Mouse (Mus musculus) forebrain, embryonic 13.5 days (tissue): Measurements from ENCODE around the gene Emc9. TPM values are rescaled to one million over a fixed set of nuclear protein-coding genes. Genes with fewer than 3 reads are reported as not detected.
A peak's percentile ranks its signal among the peaks of the same experiment; 100 is the strongest.

ENCODE experiments used
- ATAC-seq: fragments of 200-750 bp; cut with Nextera tagmentation; 2 replicates; pipeline ENCODE4 v1.8.0; 2017
- H3K27ac ChIP-seq: fragments of 300-500 bp; sonication (generic); 2 replicates; pipeline ENCODE4 v1.5.1; 2015; ENCODE audit warnings: inconsistent platforms, mild to moderate bottlenecking, moderate library complexity
- H3K27me3 ChIP-seq: fragments of 300-500 bp; sonication (generic); 2 replicates; pipeline ENCODE4 v1.6.1; 2015; ENCODE audit warnings: mild to moderate bottlenecking, inconsistent platforms
- H3K36me3 ChIP-seq: fragments of 300-500 bp; sonication (generic); 2 replicates; pipeline ENCODE4 v1.6.1; 2015; ENCODE audit warnings: mild to moderate bottlenecking, inconsistent platforms; ENCODE audit not compliant: poor library complexity, severe bottlenecking
- H3K4me1 ChIP-seq: fragments of 300-500 bp; sonication (generic); 2 replicates; pipeline ENCODE4 v1.6.1; 2015; ENCODE audit warnings: inconsistent platforms
- H3K4me2 ChIP-seq: fragments of 300-500 bp; sonication (generic); 2 replicates; pipeline ENCODE4 v1.6.1; 2015; ENCODE audit warnings: inconsistent platforms, mild to moderate bottlenecking, moderate library complexity
- H3K4me3 ChIP-seq: fragments of 300-500 bp; sonication (generic); 2 replicates; pipeline ENCODE4 v1.5.1; 2015; ENCODE audit warnings: mild to moderate bottlenecking, inconsistent platforms
- H3K9ac ChIP-seq: fragments of 300-500 bp; sonication (generic); 2 replicates; pipeline ENCODE4 v1.6.1; 2015; ENCODE audit warnings: mild to moderate bottlenecking, inconsistent platforms
- H3K9me3 ChIP-seq: fragments of 300-500 bp; sonication (generic); replicated peaks from 2 replicates; pipeline ENCODE4 v1.6.1; 2016; ENCODE audit warnings: inconsistent platforms
- WGBS: fragments of 180-500 bp; shearing (Covaris S2); methylation state at CpG from one replicate; pipeline ENCODE4 v1.1.7; 2015; 5-methylcytosine and 5-hydroxymethylcytosine counted together
- polyA plus RNA-seq: library from polyadenylated mRNA; unstranded; fragments of >200 nt; fragmentation: Nextera tagmentation; extraction: Ambion mirVana; gene quantifications from 2 replicates; pipeline ENCODE4 v1.2.1, GENCODE M21; 2015

Gene Emc9
- polyA plus RNA-seq, 1 experiment from 2014 or later: 8.8 TPM

DNA sequence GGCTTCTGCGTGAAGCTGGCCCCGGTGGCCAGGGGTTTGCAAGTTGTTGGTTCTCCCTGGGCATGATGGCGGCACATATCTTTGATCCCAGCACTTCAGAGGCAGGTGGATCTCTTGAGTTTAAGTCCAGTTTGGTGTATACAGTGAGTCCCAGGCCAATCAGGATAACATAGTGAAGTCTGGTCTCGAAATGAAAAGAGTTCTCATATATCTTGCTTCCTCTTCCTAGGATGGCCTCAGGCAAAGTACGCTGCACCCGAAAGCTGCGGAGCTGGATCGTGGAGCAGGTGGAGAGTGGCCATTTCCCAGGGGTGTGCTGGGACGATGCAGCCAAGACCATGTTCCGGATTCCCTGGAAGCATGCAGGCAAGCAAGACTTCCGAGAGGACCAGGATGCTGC, 19.7 kb upstream of the Emc9 start:
- Histone ChIP-seq H3K4me1 (no peaks in the 10 kb centered on the region; the same call in 1 of the 2 replicates), H3K27me3 (no peaks in the 10 kb centered on the region), H3K9me3 (no peaks in the 10 kb centered on the region), H3K4me3 (no peak overlapping the region), H3K36me3 (peaks cover 87% of the 10 kb centered on the region), H3K9ac (no peak overlapping the region), H3K4me2 (no peak overlapping the region), H3K27ac (no peak overlapping the region)
- ATAC-seq: no peak
- 95% methylated on average over 11 of the region's 11 CpGs for WGBS

DNA sequence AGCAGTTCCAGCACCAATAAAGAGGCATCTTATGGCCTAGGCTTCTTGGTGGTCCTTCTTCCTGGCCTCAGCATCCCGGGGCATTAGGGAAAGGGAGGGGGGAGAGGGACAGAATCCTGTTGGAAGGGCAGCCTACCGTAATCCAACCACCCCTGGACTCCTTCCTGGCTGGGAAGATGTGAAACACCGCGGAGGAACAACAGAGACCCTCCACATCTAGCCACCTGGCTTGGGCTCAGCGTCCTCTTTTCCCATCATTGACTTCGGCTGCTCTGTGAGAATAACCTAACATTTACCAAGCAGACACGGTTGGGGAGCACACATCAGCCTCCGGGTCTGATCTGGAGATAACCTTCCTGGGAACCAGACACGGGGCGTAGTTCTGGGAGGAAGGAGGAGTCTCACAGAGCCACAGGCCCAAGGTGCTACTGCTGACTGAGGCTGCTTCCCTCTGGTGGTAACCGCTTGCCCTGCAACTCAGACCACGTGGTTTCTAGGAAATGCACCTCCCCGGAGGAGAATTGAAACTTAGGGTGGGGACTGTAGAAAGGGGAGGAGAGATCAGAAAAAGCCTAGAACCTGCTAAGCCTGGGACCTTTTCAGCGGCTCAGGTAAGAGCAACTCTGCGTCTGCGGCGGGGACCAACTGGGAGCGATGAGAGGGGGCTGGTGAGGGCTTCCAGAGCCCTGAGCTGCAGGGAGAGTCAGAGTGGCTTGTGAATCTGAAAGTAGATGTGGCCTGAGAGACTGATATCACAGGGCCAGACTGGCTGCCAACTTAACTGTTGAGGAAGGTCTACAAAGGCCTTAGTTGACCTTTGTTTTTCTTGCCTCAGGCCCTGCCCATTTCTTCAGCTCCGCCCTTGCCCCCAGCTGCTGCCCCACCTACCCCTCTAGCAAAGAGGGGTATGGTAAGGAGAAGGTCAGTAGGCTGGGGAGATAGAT, 18.8 kb upstream of the Emc9 start:
- no peaks in the 10 kb centered on the region for H3K27me3 ChIP-seq
- peak overlapping the region; percentile 43; the same call in 1 of the 2 replicates for H3K9ac ChIP-seq
- 19% methylated on average over 19 of the region's 19 CpGs for WGBS
- H3K27ac ChIP-seq: 0 out of 2 replicates have a peak overlapping the region, but pooled peaks have one; percentile 14
- H3K4me1 ChIP-seq: no peaks in the 10 kb centered on the region; the same call in 1 of the 2 replicates
- ATAC-seq: peak; percentile 91
- peak overlapping the region; percentile 52 for H3K4me2 ChIP-seq
- H3K9me3 ChIP-seq: no peaks in the 10 kb centered on the region
- H3K36me3 ChIP-seq: peaks cover 87% of the 10 kb centered on the region
- peak overlapping the region; percentile 27 for H3K4me3 ChIP-seq

DNA sequence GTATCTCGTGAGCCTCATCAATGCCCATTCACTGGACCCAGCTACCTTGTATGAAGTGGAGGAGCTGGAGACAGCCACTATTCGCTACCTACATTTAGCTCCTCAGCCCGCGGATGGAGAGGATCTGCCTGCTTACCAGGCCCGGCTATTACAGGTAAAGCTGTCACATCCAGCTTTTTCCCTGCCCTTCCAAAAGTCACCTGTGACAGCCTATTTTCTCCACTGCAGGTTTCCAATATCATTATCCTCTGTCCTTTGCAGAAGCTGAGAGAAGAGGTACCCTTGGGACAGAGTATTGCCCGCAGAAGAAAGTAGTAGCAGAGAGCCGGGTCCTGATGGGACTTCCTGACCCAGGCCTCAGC, 18.1 kb upstream of the Emc9 start, which contains the start of gene Irf9:
Irf9 (plus strand) TSS at position 301 of the 362 bp plus-strand sequence.
- H3K4me2 ChIP-seq: peak within 1 kb of the TSS; percentile 52
- peak within 1 kb of the TSS; percentile 27 for H3K4me3 ChIP-seq
- H3K4me1 ChIP-seq: no peaks in the 10 kb centered on the region; the same call in 1 of the 2 replicates
- H3K27ac ChIP-seq: 0 out of 2 replicates have a peak within 1 kb of the TSS, but pooled peaks have one; percentile 14
- no peaks in the 10 kb centered on the region for H3K27me3 ChIP-seq
- WGBS: 89% methylated on average over 7 of the region's 7 CpGs
- H3K9ac ChIP-seq: peak within 1 kb of the TSS; percentile 43; the same call in 1 of the 2 replicates
- H3K9me3 ChIP-seq: no peaks in the 10 kb centered on the region
- no peak for ATAC-seq
- peaks cover 87% of the 10 kb centered on the region for H3K36me3 ChIP-seq

DNA sequence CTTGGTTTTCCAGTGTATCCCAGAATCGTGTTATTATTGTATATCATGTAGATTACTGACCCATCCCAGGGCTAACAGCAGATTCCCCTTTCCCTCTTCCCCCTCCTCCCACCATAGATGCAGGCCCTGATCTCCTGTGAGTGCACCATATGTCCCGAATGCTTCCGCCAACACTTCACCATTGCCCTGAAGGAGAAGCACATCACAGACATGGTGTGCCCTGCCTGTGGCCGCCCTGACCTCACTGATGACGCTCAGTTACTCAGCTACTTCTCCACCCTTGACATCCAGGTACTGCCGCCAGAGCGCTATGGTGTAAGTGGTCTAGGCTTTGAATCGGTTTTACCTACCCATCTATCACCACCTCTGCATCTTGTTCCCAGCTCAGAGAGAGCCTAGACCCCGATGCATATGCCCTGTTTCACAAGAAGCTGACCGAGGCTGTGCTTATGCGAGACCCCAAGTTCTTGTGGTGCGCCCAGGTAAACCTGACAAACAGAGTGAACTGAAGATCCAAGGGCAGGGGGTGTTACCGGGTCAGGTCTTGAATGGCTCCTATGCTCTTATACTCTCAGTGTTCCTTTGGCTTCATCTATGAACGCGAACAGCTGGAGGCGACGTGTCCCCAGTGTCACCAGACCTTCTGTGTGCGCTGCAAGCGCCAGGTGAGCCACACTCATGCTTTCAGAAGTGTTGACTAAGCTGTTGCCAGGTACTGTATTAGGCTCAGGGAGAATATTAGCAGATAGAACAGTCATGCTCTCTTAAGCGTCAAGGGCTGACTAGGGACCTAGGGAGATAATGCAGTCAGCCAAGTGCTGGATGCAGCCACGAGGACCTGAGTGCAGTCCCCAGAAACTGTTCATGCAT, 13.7 kb upstream of the Emc9 start:
- peaks cover under 1% of the 10 kb centered on the region; the same call in 1 of the 2 replicates for H3K4me1 ChIP-seq
- H3K9me3 ChIP-seq: no peaks in the 10 kb centered on the region
- H3K36me3 ChIP-seq: peaks cover 93% of the 10 kb centered on the region
- no peak overlapping the region for H3K4me2 ChIP-seq
- H3K27ac ChIP-seq: no peak overlapping the region
- no peak overlapping the region for H3K4me3 ChIP-seq
- ATAC-seq: no peak
- WGBS: 96% methylated on average over 21 of the region's 21 CpGs
- no peaks in the 10 kb centered on the region for H3K27me3 ChIP-seq
- H3K9ac ChIP-seq: no peak overlapping the region

DNA sequence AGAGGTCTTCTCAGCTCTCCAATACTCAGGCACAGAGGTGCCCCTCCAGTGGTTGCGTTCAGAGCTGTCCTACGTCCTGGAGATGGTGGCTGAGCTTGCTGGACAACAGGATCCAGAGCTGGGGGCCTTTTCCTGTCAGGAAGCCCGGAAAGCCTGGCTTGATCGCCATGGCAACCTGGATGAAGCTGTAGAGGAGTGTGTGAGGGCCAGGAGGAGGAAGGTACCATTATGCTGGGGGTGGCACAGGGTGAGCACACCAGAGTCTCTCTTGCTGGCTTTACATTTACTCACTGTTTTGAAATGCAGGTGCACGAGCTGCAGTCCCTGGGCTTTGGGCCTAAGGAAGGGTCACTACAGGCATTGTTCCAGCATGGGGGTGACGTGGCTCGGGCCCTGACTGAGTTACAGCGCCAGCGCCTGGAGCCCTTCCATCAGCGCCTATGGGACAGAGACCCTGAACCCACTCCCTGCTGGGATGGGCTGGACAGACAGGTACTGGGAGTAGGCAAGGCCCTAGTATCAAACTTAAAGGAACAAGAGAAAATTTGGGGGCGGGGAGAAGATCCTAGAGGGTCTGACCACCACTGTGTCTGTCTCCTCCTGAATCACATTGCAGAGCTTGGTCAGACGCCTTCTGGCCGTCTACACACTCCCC, 11.1 kb upstream of the Emc9 start:
- Histone ChIP-seq H3K27me3 (no peaks in the 10 kb centered on the region), H3K36me3 (peaks cover 67% of the 10 kb centered on the region), H3K9ac (no peak overlapping the region; the same call in 1 of the 2 replicates), H3K9me3 (no peaks in the 10 kb centered on the region), H3K4me2 (no peak overlapping the region), H3K27ac (no peak overlapping the region), H3K4me1 (peaks cover 18% of the 10 kb centered on the region), H3K4me3 (no peak overlapping the region)
- 75% methylated on average over 13 of the region's 13 CpGs for WGBS
- ATAC-seq: no peak

DNA sequence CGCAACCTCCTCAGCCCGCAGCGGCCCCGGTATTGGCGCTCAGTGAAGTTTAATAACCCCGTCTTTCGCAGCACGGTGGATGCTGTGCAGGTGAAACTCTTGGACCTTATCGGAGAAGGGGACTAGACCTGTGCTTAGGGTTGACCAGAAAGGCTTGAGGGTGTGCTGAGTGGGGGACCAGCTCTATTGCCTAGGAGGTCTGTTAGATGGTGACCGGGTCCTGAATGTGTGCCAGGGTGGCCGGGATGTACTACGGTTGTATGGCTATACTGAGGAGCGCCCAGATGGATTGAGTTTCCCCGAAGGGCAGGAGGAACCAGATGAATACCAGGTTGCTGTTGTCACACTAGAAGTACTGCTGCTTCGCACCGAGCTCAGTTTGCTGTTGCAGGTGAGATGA, 7.1 kb upstream of the Emc9 start:
- Histone ChIP-seq H3K4me1 (peaks cover 32% of the 10 kb centered on the region), H3K4me3 (peak overlapping the region; percentile 92), H3K9ac (peak overlapping the region; percentile 89), H3K27me3 (no peaks in the 10 kb centered on the region), H3K4me2 (peak overlapping the region; percentile 92), H3K27ac (no peak overlapping the region), H3K36me3 (peaks cover 40% of the 10 kb centered on the region), H3K9me3 (no peaks in the 10 kb centered on the region)
- ATAC-seq: no peak
- WGBS: 8% methylated on average over 16 of the region's 16 CpGs

DNA sequence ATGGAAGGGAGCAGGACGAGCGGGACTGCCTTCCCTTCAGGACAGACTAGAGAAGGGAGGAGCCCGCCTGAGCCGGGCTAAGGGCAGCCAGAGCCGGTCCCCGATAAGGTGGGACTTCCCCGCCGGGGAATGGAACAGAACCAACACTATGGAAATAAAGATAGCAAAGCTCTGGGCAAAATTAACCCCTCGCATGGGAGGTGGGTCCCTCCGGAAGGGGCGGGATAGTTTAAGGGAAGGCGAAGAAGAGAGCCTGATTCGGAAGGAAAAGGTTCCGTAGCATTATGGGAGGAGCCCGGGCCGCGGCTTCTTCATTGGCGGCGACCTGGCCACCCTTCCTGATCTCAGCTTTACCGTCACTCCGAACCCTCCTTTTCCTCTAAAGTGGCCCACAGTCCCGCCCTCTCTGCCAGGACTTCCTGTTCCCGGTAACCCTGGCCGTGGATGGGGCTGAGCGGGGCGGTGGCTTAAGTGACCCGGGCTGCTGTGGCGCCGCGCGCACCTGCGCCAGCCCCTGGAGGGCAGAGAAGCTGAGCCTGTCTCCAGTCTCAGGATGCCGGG, 6.3 kb upstream of the Emc9 start, which contains the start of gene Rnf31:
Rnf31 (plus strand) TSS at position 378 of the 561 bp plus-strand sequence.
- peak within 1 kb of the TSS; percentile 89 for H3K9ac ChIP-seq
- ATAC-seq: peak; percentile 90
- WGBS: under 1% methylated on average over 33 of the region's 33 CpGs

DNA sequence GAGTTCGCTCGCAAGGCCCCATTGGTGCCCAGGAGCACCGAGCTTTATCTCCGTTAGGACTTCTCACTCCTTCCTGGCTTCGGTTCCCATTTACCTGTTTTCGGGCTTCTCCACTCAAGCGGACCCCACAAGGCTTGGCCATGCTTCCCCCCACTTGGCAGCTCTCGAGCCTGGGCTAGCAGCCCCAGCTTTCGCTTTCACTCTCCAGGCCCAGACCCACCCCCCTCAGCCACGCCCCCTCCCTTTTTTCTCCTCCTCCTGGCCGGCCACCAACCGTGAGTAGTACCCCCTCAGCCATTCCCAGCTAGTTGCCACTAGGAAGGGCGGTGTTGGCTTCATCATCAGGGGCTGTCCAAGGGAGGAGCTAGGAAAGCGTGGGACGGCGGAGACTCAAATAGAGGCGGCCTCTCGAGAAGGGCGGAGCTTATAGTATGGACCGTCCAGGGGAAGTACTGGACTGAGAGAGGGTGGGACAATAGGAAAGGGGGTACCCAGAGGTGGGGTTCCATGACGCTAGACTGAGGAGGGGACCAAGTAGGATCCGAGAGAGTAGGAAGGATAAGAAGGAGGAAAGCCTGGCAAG, 5.7 kb upstream of the Emc9 start, which contains the start of gene Psme2:
Psme2 (minus strand) TSS at position 366 of the 583 bp plus-strand sequence.
- H3K4me2 ChIP-seq: peak within 1 kb of the TSS; percentile 92
- H3K4me3 ChIP-seq: peak within 1 kb of the TSS; percentile 92
- peak within 1 kb of the TSS; percentile 94 for H3K27ac ChIP-seq
- H3K36me3 ChIP-seq: peaks cover 32% of the 10 kb centered on the region
- H3K4me1 ChIP-seq: peaks cover 32% of the 10 kb centered on the region
- no peaks in the 10 kb centered on the region for H3K27me3 ChIP-seq
- H3K9ac ChIP-seq: peak within 1 kb of the TSS; percentile 89
- ATAC-seq: peak; percentile 96
- H3K9me3 ChIP-seq: no peaks in the 10 kb centered on the region
- WGBS: under 1% methylated on average over 22 of the region's 22 CpGs

More for the DNA sequence above, 6.3 kb upstream of the Emc9 start, which contains the start of gene Rnf31:
- peak within 1 kb of the TSS; percentile 94 for H3K27ac ChIP-seq
- H3K4me3 ChIP-seq: peak within 1 kb of the TSS; percentile 92
- no peaks in the 10 kb centered on the region for H3K27me3 ChIP-seq
- peaks cover 32% of the 10 kb centered on the region for H3K4me1 ChIP-seq
- no peaks in the 10 kb centered on the region for H3K9me3 ChIP-seq
- H3K4me2 ChIP-seq: peak within 1 kb of the TSS; percentile 92
- H3K36me3 ChIP-seq: peaks cover 38% of the 10 kb centered on the region

DNA sequence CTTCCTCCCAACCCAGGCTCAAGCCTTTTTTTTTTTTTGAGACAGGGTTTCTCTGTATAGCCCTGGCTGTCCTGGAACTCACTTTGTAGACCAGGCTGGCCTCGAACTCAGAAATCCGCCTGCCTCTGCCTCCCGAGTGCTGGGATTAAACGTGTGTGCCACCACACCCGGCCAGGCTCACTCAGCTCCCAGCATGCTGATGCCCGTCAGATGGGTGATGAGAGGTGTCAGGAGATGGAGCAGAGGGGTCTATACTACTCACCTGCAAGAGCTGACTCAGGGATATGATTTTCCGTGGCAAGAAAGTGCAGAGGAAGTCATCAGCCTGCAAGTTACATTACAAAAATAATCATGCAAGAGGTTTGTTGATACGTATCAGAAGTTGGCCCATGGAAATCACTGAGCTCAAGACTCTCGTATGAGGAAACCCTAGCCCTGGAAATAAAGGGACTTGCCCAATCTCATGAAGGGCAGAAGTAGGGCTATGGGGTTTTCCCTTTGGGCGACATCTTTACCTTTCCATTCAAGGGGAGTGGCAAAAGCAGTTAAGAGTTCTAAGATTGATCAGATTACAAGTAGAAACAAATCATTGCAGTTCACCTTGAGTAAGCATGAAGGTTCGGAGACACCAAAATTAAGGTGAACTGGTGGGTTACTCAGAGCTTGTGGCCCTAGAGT, 4.8 kb upstream of the Emc9 start:
- WGBS: 89% methylated on average over 11 of the region's 11 CpGs
- peak overlapping the region; percentile 92 for H3K4me3 ChIP-seq
- H3K27me3 ChIP-seq: no peaks in the 10 kb centered on the region
- H3K36me3 ChIP-seq: peaks cover 23% of the 10 kb centered on the region
- no peak for ATAC-seq
- peak overlapping the region; percentile 89 for H3K9ac ChIP-seq
- peak overlapping the region; percentile 94; the same call in 1 of the 2 replicates for H3K27ac ChIP-seq
- no peaks in the 10 kb centered on the region for H3K9me3 ChIP-seq
- peaks cover 36% of the 10 kb centered on the region for H3K4me1 ChIP-seq
- H3K4me2 ChIP-seq: peak overlapping the region; percentile 92

DNA sequence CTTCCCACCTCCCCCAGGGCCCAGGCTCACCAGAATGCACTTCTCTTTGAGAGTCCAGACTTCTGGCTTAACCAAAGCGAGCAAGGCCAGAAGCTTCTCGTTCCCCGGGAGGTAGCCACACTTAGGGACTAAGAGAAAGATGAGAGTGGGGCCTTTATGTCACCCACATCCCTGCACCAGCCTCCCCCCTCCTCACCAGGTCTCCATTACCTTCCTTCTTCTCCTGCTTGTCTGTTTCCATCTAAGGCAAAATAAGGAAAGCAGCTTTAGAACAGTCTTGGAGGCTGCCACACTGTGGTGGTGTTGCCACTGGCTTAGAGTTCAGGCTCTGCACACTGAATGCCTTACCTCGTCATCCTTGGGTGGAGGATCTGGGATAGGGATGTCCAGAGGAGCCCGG, 4.2 kb upstream of the Emc9 start:
- Histone ChIP-seq H3K4me3 (no peak overlapping the region), H3K4me1 (peaks cover 43% of the 10 kb centered on the region), H3K36me3 (peaks cover 17% of the 10 kb centered on the region), H3K27me3 (no peaks in the 10 kb centered on the region), H3K4me2 (no peak overlapping the region), H3K27ac (no peak overlapping the region), H3K9me3 (no peaks in the 10 kb centered on the region), H3K9ac (0 out of 2 replicates have a peak overlapping the region, but pooled peaks have one; percentile 21)
- no peak for ATAC-seq
- 88% methylated on average over 5 of the region's 5 CpGs for WGBS
